In genomic region chr11:72302230-72302629, GRCm38 (mm10) we compare ENCODE assay signal across 10 mouse cellular contexts. TPM values are rescaled to one million over a fixed set of nuclear protein-coding genes. Genes with fewer than 3 reads are reported as not detected.
DNase-seq lines count a peak whose midpoint lies in the region; ATAC-seq and TF ChIP-seq lines count a peak whose summit lies in the region.
"Had no signal": no experiment of that assay in that cellular context is flagged by ENCODE, and none has a peak within 500 bp of the region (broad histone marks: within the 10 kb centered on the region; RNA-seq: fewer than 3 reads in every experiment).

No protein-coding gene starts in this region.

- no peak for ATAC-seq in hindbrain, embryonic 12.5 days (ENCODE audit: low FRiP score)
- ATAC-seq in heart, embryonic 12.5 days (ENCODE audit: insufficient number of reproducible peaks, low FRiP score): 0 out of 2 replicates have a peak, but pooled peaks have one; percentile 36

- H3K27me3 ChIP-seq in hindbrain, embryonic 10.5 days (ENCODE audit: insufficient read depth, poor library complexity, severe bottlenecking): no peaks in the 10 kb centered on the region
- no peaks in the 10 kb centered on the region for H3K27me3 ChIP-seq in hindbrain, embryonic 12.5 days
- no peaks in the 10 kb centered on the region for H3K27me3 ChIP-seq in heart, embryonic 12.5 days (replicated peaks)

- no peaks in the 10 kb centered on the region for H3K36me3 ChIP-seq in hindbrain, embryonic 10.5 days
- no peaks in the 10 kb centered on the region for H3K36me3 ChIP-seq in hindbrain, embryonic 12.5 days
- no peaks in the 10 kb centered on the region for H3K36me3 ChIP-seq in heart, embryonic 12.5 days

- no peak for DNase-seq in hindbrain, embryonic 10.5 days (ENCODE audit: low spot score)
- DNase-seq in cerebellum, postnatal 10 days: peak; percentile 91 to 92
- DNase-seq in layer of hippocampus, adult 2 months (ENCODE audit: low spot score in 2 of 2): peak; percentile 69 to 78
- DNase-seq in lung, postnatal 10 days: peak; percentile 62
- DNase-seq in testis, postnatal 10 days (ENCODE audit: low spot score): peak; percentile 68
- no peak for DNase-seq in MN1 (ENCODE audit: low spot score)

- peaks cover 11% of the 10 kb centered on the region for H3K4me1 ChIP-seq in hindbrain, embryonic 10.5 days (replicated peaks)
- peaks cover 3% of the 10 kb centered on the region; the same call in 1 of the 2 replicates for H3K4me1 ChIP-seq in hindbrain, embryonic 12.5 days
- H3K4me1 ChIP-seq in heart, embryonic 12.5 days (replicated peaks): peaks cover 14% of the 10 kb centered on the region; the same call in 1 of the 2 replicates

- no peak overlapping the region for H3K9ac ChIP-seq in hindbrain, embryonic 12.5 days
- no peak overlapping the region for H3K9ac ChIP-seq in heart, embryonic 12.5 days

- no peak overlapping the region for H3K4me3 ChIP-seq in hindbrain, embryonic 10.5 days
- no peak overlapping the region for H3K4me3 ChIP-seq in hindbrain, embryonic 12.5 days
- H3K4me3 ChIP-seq in heart, embryonic 12.5 days: peak overlapping the region; percentile 26
- peak overlapping the region; percentile 46 for H3K4me3 ChIP-seq in layer of hippocampus, adult 2 months

- H3K27ac ChIP-seq in hindbrain, embryonic 10.5 days: 0 out of 2 replicates have a peak overlapping the region, but pooled peaks have one; percentile 13
- H3K27ac ChIP-seq in hindbrain, embryonic 12.5 days: no peak overlapping the region
- no peak overlapping the region for H3K27ac ChIP-seq in heart, embryonic 12.5 days (ENCODE audit: poor library complexity, severe bottlenecking)
- H3K27ac ChIP-seq in layer of hippocampus, adult 2 months: peak overlapping the region; percentile 85

- no peak for TF ChIP-seq CTCF in layer of hippocampus, adult 2 months (conservative IDR thresholded peaks at IDR 0.05)

- no peak overlapping the region for H3K4me2 ChIP-seq in hindbrain, embryonic 12.5 days (replicated peaks)
- peak overlapping the region; percentile 58 for H3K4me2 ChIP-seq in heart, embryonic 12.5 days

- 85% methylated on average over 7 of the region's 7 CpGs for WGBS in hindbrain, embryonic 10.5 days
- WGBS in hindbrain, embryonic 12.5 days: 84% methylated on average over 7 of the region's 7 CpGs
- WGBS in heart, embryonic 12.5 days: 68% methylated on average over 7 of the region's 7 CpGs

- no peaks in the 10 kb centered on the region for H3K9me3 ChIP-seq in hindbrain, embryonic 10.5 days
- no peaks in the 10 kb centered on the region for H3K9me3 ChIP-seq in hindbrain, embryonic 12.5 days (replicated peaks)
- H3K9me3 ChIP-seq in heart, embryonic 12.5 days (replicated peaks): no peaks in the 10 kb centered on the region

RNA-seq across cellular contexts. Expression of gene Xaf1, which starts 0.8 kb away (rescaled TPM):
- polyA plus RNA-seq in hindbrain, embryonic 10.5 days (2016; fragmentation: Nextera tagmentation; extraction: Ambion mirVana): 2.3 and 2.9 TPM in 2 replicates
- polyA plus RNA-seq in hindbrain, embryonic 12.5 days (2016; fragmentation: Nextera tagmentation; extraction: Ambion mirVana): 1.9 and 2.6 TPM in 2 replicates
- polyA plus RNA-seq in heart, embryonic 12.5 days (2016; fragmentation: Nextera tagmentation; extraction: Ambion mirVana): 6.2 and 6.8 TPM in 2 replicates
- total RNA-seq in layer of hippocampus, adult 2 months (2021): 1 to 10 TPM; 4.2 to 5.2 TPM
- polyA plus RNA-seq: erythroblast, embryonic 14.5 days had no signal

RNA-seq across cellular contexts. Expression of gene Fbxo39, which starts 12.0 kb away (rescaled TPM):
- not detected in 2 replicates for polyA plus RNA-seq in hindbrain, embryonic 10.5 days (2016; fragmentation: Nextera tagmentation; extraction: Ambion mirVana)
- not detected in 2 replicates for polyA plus RNA-seq in hindbrain, embryonic 12.5 days (2016; fragmentation: Nextera tagmentation; extraction: Ambion mirVana)
- not detected in 2 replicates for polyA plus RNA-seq in heart, embryonic 12.5 days (2016; fragmentation: Nextera tagmentation; extraction: Ambion mirVana)
- not detected for total RNA-seq in layer of hippocampus, adult 2 months (2021)
- polyA plus RNA-seq: C2C12; erythroblast, embryonic 14.5 days had no signal

RNA-seq across cellular contexts. Expression of gene Slc13a5, which starts 35.2 kb away (rescaled TPM):
- 0.44 and 0.63 TPM in 2 replicates for polyA plus RNA-seq in hindbrain, embryonic 10.5 days (2016; fragmentation: Nextera tagmentation; extraction: Ambion mirVana)
- 0.36 and 0.52 TPM in 2 replicates for polyA plus RNA-seq in hindbrain, embryonic 12.5 days (2016; fragmentation: Nextera tagmentation; extraction: Ambion mirVana)
- polyA plus RNA-seq in heart, embryonic 12.5 days (2016; fragmentation: Nextera tagmentation; extraction: Ambion mirVana): 0.17 and 0.36 TPM in 2 replicates
- 1 to 10 TPM; 6.6 to 7.5 TPM for total RNA-seq in layer of hippocampus, adult 2 months (2021)
- polyA plus RNA-seq: erythroblast, embryonic 14.5 days had no signal

Comparison
In these comparisons a context has a peak if more than half of its experiments do, and no peak if none do; other contexts are left out.
1. H3K27ac ChIP-seq: peak in hindbrain, embryonic 10.5 days (single experiment) and layer of hippocampus, adult 2 months (single experiment); none in hindbrain, embryonic 12.5 days (single experiment) and heart, embryonic 12.5 days (single experiment).
2. DNase-seq: peak in cerebellum, postnatal 10 days (2 of 2), layer of hippocampus, adult 2 months (2 of 2), lung, postnatal 10 days (single experiment) and testis, postnatal 10 days (single experiment); none in hindbrain, embryonic 10.5 days (single experiment) and MN1 (single experiment).
3. H3K4me3 ChIP-seq: peak in heart, embryonic 12.5 days (single experiment) and layer of hippocampus, adult 2 months (single experiment); none in hindbrain, embryonic 10.5 days (single experiment) and hindbrain, embryonic 12.5 days (single experiment).